Mouse (Mus musculus) heart, adult 2 months (tissue): ENCODE data around the gene Fgd2. TPM values are rescaled to one million over a fixed set of nuclear protein-coding genes. Genes with fewer than 3 reads are reported as not detected.
A peak's percentile ranks its signal among the peaks of the same experiment; 100 is the strongest.
"Not testable (repeated sequence)": the region's sequence is repeated elsewhere in the genome, so short reads cannot be mapped to it uniquely, and the experiment has no call there.

Source experiments
- DNase-seq, 2 experiments: peaks; one replicate each; pipeline ENCODE4 v3.0.0; 2021
- H3K27ac ChIP-seq: fragments of 200-600 bp; 2 replicates; pipeline ENCODE4 v1.8.1; 2022
- H3K27me3 ChIP-seq: fragments of 200-500 bp; 2 replicates; pipeline ENCODE4 v1.6.1; 2012; ENCODE audit warnings: mild to moderate bottlenecking, low read length, inconsistent platforms, mixed read lengths; ENCODE audit not compliant: control insufficient read depth, insufficient read depth
- H3K36me3 ChIP-seq: fragments of 200-500 bp; 2 replicates; pipeline ENCODE4 v1.6.1; 2012; ENCODE audit warnings: low read length, inconsistent platforms; ENCODE audit not compliant: control insufficient read depth, insufficient read depth
- H3K4me1 ChIP-seq: fragments of 200-500 bp; 2 replicates; pipeline ENCODE4 v1.6.1; 2011; ENCODE audit warnings: low read length; ENCODE audit not compliant: control insufficient read depth, insufficient read depth
- H3K4me3 ChIP-seq: fragments of 200-600 bp; 2 replicates; pipeline ENCODE4 v1.8.1; 2022
- H3K79me2 ChIP-seq: fragments of 200-500 bp; replicated peaks from 2 replicates; pipeline ENCODE4 v1.6.1; 2012; ENCODE audit warnings: mild to moderate bottlenecking, inconsistent platforms, low read length, moderate library complexity, mixed read lengths; ENCODE audit not compliant: control insufficient read depth, insufficient read depth
- H3K9ac ChIP-seq: fragments of 200-500 bp; 2 replicates; pipeline ENCODE4 v1.6.1; 2012; ENCODE audit warnings: low read depth, mild to moderate bottlenecking, control low read depth, inconsistent platforms, low read length, mixed read lengths
- CTCF ChIP-seq: fragments of 200-600 bp; IDR thresholded peaks from 2 replicates; pipeline ENCODE4 v1.8.1; 2022; ENCODE audit warnings: antibody characterized with exemption, mild to moderate bottlenecking, moderate library complexity
- EP300 ChIP-seq: fragments of 200-500 bp; IDR thresholded peaks from 2 replicates; pipeline ENCODE4 v1.6.1; 2011; ENCODE audit warnings: low read depth, low read length, control low read depth; ENCODE audit not compliant: insufficient read depth
- POLR2A ChIP-seq: fragments of 200-500 bp; IDR thresholded peaks from 2 replicates; pipeline ENCODE4 v1.6.1; 2011; ENCODE audit warnings: mild to moderate bottlenecking, low read depth, low read length, control low read depth; ENCODE audit not compliant: insufficient read depth
- WGBS: fragments of 180-500 bp; shearing (Covaris S2); methylation state at CpG from one replicate; pipeline ENCODE4 v1.1.7; 2018; 5-methylcytosine and 5-hydroxymethylcytosine counted together
- intact Hi-C: fragments of 180-260 bp; cut with DNase I; formaldehyde crosslinking; loops from one replicate; pipeline ENCODE4 v1.15.1; 2025
- long read RNA-seq: library from polyadenylated mRNA; stranded (forward); transcript quantifications from one replicate; pipeline ENCODE4 v2.0.0, GENCODE M21; 2021
- polyA plus RNA-seq: library from polyadenylated mRNA; depleted of rRNA; stranded (reverse); fragments of >200 nt; gene quantifications from 2 replicates; pipeline ENCODE4 v1.2.3, GENCODE M21; 2012; rRNA removed
- total RNA-seq, 2 experiments: library from RNA; stranded (reverse); gene quantifications; 2 replicates each; pipeline ENCODE4 v1.2.3; 2021

Fgd2 gene
- total RNA-seq (1 to 10 TPM; 1.9 to 2.4 TPM), polyA plus RNA-seq (5.9 and 9.2 TPM in 2 replicates)
- long read RNA-seq: 0 reads

- intact Hi-C loops: no loop called here
- TF ChIP-seq POLR2A: 0 out of 2 replicates have a peak, but pooled peaks have one; percentile 41
- 0 out of 2 replicates have a peak, but pooled peaks have one; percentile 13 for TF ChIP-seq EP300
- 0 out of 2 replicates have a peak, but pooled peaks have one; percentile 9 for TF ChIP-seq CTCF
- no peak within 1 kb of the TSS for H3K27ac ChIP-seq
- H3K36me3 ChIP-seq: no peaks in the 10 kb centered on the region
- H3K9ac ChIP-seq: 0 out of 2 replicates have a peak within 1 kb of the TSS, but pooled peaks have one; percentile 24
- DNase-seq: peak in 1 of 2 experiments; percentile 62
- H3K79me2 ChIP-seq: no peaks in the 10 kb centered on the region
- peaks cover 6% of the 10 kb centered on the region for H3K4me1 ChIP-seq
- H3K27me3 ChIP-seq: no peaks in the 10 kb centered on the region
- H3K4me3 ChIP-seq: no peak within 1 kb of the TSS
- WGBS: 36% methylated on average over 5 of the region's 5 CpGs
These were observed at the start of gene Fgd2 for GRCm38 (mm10) chr17:29360761-29361221. Fgd2 (plus strand) TSS chr17:29360914.

DNA sequence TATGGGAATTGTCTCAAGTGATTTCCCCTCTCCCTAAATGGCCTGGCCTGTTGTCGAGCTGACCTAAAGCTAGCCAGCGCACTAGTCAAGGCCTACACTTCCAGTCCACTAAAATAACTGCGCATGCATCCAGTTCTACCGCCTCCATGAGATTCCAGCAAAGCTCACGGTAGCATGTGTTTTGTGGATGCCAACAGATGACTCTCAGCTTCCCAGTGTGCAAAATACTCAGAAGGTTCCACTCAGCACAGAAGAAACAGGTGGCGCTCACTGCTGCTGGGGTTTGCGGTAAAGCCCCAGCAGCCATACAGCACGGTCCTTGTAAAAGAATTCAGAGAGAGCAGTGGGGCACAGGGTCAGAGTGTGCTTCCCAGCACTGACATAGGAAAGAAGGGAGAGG lies 49.1 kb upstream of the Fgd2 start:
- H3K4me1 ChIP-seq: peaks cover 6% of the 10 kb centered on the region
- no peak overlapping the region for H3K4me3 ChIP-seq
- no peak for TF ChIP-seq EP300
- no peak for TF ChIP-seq CTCF
- TF ChIP-seq POLR2A: no peak
- H3K27ac ChIP-seq: no peak overlapping the region
- WGBS: 90% methylated on average over 8 of the region's 8 CpGs
- no peaks in the 10 kb centered on the region for H3K79me2 ChIP-seq
- H3K9ac ChIP-seq: no peak overlapping the region
- intact Hi-C loops: no loop called here
- H3K27me3 ChIP-seq: no peaks in the 10 kb centered on the region
- no peaks in the 10 kb centered on the region for H3K36me3 ChIP-seq
- DNase-seq: no peak

DNA sequence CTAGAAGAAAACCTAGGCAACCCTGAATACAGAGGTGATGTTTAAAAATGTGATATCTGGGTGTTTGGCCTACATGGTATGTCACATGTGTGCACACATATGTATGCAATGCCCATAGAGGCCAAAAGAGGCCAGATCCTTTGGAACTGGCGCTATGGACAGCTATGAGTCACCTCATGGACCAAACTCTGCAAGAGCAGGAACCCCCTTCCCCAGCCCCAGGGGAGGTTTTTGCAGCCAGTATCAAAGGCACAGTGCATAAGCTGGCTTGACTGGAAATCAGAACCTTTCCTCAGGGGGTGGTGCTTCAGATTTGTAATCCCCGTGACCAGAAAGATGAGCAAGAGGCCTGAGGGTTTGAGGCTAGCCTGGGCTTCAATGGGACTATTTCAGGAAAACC lies 48.6 kb upstream of the Fgd2 start:
- DNase-seq: no peak
- H3K79me2 ChIP-seq: no peaks in the 10 kb centered on the region
- no peak overlapping the region for H3K4me3 ChIP-seq
- 84% methylated on average over 2 of the region's 2 CpGs for whole genome bisulfite sequencing
- TF ChIP-seq CTCF (no peak), POLR2A (no peak), EP300 (no peak)
- no peak overlapping the region for H3K9ac ChIP-seq
- intact Hi-C loops: no loop called here
- H3K27me3 ChIP-seq: no peaks in the 10 kb centered on the region
- peaks cover 8% of the 10 kb centered on the region for H3K4me1 ChIP-seq
- no peak overlapping the region for H3K27ac ChIP-seq
- no peaks in the 10 kb centered on the region for H3K36me3 ChIP-seq

DNA sequence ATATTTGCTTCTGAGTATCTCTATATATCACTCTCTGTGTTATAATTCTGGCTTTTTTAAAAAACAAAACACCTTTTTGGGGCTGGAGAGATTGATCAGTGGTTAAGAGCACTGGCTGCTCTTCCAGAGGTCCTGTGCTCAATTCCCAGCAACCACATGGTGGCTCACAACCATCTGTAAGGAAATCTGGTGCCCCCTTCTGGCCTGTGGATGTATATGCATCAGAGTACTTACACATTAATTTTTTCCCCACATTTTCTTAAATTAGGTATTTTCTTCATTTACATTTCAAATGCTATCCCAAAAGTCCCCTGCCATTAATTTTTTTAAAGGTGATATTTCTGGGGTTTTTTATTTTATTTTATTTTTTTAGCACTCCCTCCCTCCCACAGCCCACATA lies 47.4 kb upstream of the Fgd2 start:
- H3K27me3 ChIP-seq: no peaks in the 10 kb centered on the region
- DNase-seq: no peak
- H3K79me2 ChIP-seq: no peaks in the 10 kb centered on the region
- TF ChIP-seq POLR2A (no peak), EP300 (no peak), CTCF (peak; percentile 57)
- H3K4me3 ChIP-seq: no peak overlapping the region
- no peaks in the 10 kb centered on the region for H3K36me3 ChIP-seq
- no peak overlapping the region for H3K9ac ChIP-seq
- no peak overlapping the region for H3K27ac ChIP-seq
- intact Hi-C loops: no loop called here
- peaks cover 8% of the 10 kb centered on the region for H3K4me1 ChIP-seq

DNA sequence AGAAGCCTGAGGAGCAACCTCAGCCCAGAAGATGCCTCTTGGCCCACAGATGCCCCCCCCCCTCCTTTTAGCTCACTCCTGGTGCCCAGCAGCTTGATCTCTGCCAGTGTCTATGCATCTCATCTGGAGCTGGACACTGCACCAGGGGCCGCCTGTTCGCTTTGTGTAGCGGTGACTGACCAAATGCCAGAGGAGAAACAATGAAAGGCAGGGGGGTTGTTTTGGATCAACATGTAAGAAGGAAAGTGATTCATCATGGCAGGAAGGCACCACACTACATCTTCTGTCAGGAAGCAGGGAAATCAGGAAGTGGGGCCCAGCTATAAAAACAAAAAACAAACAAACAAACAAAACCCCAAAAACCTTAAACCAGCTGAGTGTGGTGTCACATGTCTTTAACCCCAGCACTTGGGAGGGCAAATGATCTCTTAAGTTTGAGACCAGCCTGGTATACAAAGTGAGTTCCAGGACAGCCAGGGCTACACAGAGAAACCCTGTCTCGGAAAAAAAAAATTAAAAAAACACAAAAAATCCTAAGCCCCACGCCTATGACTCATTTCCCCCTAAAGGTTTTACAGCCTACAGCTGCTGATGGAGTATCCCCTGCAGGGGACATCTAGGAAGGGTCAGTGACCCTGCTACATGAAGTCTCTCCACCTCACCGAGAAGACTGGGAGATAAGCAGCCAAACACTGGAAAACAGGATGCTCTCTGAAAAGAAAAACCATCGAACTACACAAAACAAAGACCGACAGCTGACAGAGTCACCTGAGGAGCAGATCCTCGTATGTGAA lies 44.8 kb upstream of the Fgd2 start:
- DNase-seq: no peak
- no peaks in the 10 kb centered on the region for H3K27me3 ChIP-seq
- no peak overlapping the region for H3K4me3 ChIP-seq
- WGBS: 47% methylated on average over 9 of the region's 9 CpGs
- peak overlapping the region; percentile 72 for H3K27ac ChIP-seq
- intact Hi-C loops: loop anchor here (2.0 to 5.0 kb wide), 2 partner anchors 15 to 39 kb away; no protein-coding TSS in a partner anchor
- H3K79me2 ChIP-seq: no peaks in the 10 kb centered on the region
- no peak overlapping the region for H3K9ac ChIP-seq
- TF ChIP-seq POLR2A: no peak
- no peak for TF ChIP-seq EP300
- TF ChIP-seq CTCF: no peak
- no peaks in the 10 kb centered on the region for H3K36me3 ChIP-seq
- H3K4me1 ChIP-seq: peaks cover 15% of the 10 kb centered on the region

DNA sequence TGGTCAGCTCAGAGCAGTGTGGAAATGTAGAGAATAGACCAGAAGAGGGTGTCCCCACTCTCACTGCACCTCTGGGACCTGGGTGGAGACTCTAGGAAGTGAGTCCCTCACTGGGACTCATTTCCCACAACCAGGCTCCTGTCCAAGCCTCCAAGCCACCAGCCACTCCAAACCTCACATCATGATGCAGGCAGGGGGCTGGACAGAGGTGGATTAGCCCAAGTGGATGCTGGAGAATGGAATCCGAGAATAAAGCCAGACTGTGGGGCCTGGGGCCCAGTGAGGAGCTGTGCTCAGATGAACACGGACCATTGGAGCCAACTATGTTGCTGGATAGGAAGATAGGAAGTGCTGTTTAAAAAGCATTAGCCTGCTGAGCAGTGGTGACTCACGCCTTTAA lies 43.8 kb upstream of the Fgd2 start:
- 25% methylated on average over 3 of the region's 3 CpGs for WGBS
- H3K27ac ChIP-seq: peak overlapping the region; percentile 72
- H3K4me3 ChIP-seq: no peak overlapping the region
- no peaks in the 10 kb centered on the region for H3K79me2 ChIP-seq
- DNase-seq: no peak
- H3K36me3 ChIP-seq: no peaks in the 10 kb centered on the region
- intact Hi-C loops: loop anchor here (2.0 to 5.0 kb wide), 2 partner anchors 14 to 40 kb away; no protein-coding TSS in a partner anchor
- H3K9ac ChIP-seq: no peak overlapping the region
- no peak for TF ChIP-seq EP300
- TF ChIP-seq POLR2A: no peak
- no peak for TF ChIP-seq CTCF
- no peaks in the 10 kb centered on the region for H3K27me3 ChIP-seq
- peaks cover 15% of the 10 kb centered on the region for H3K4me1 ChIP-seq

- H3K79me2 ChIP-seq, H3K9ac ChIP-seq, H3K27me3 ChIP-seq, DNase-seq, H3K36me3 ChIP-seq, H3K4me3 ChIP-seq: not testable (repeated sequence)
- Histone ChIP-seq H3K4me1 (peaks cover 15% of the 10 kb centered on the region), H3K27ac (peak within 1 kb of the TSS; percentile 72)
- intact Hi-C loops: loop anchor here (2.0 to 5.0 kb wide), 2 partner anchors 13 to 40 kb away; no protein-coding TSS in a partner anchor
- 94% methylated on average over 3 of the region's 3 CpGs for WGBS
These were observed 43.3 kb upstream of the Fgd2 start, which contains the start of gene Pi16 for GRCm38 (mm10) chr17:29317380-29317779. Pi16 (plus strand) TSS chr17:29317680.
